Mouse (Mus musculus): ENCODE data around the gene Hspa1l. TPM values are rescaled to one million over a fixed set of nuclear protein-coding genes. Genes with fewer than 3 reads are reported as not detected.

The Hspa1l gene
- polyA plus RNA-seq, 1 experiment from 2014 or later: 0.93 TPM

DNA sequence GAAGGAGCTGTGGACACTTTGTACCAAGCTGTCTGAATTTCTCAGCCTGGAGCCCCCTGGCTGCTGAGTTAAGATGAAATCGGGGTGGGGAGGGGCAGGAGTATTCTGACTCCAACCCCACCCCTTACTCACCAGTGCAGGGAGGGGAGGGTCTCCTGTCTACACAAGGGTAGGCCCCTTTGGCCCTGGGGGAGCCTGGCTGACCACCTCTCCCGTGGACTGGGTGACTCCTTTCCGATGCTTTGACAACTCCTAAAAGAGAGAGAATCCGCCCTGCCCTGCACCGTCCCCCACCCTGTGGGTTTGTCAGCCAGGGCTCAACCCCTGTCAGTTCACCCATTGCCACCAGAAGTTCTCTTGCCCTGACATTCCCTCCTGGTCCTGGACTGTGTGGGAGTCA lies 53.7 kb downstream of the Hspa1l start:
- WGBS: 93% methylated on average over 5 of the region's 5 CpGs
- Histone ChIP-seq H3K36me3 (ENCODE audit: control insufficient read depth, insufficient read depth, low read length) (no peaks in the 10 kb centered on the region), H3K4me1 (replicated peaks; ENCODE audit: control insufficient read depth, insufficient read depth, low read length) (peaks cover 14% of the 10 kb centered on the region), H3K9ac (ENCODE audit: low read depth, low read length) (0 out of 2 replicates have a peak overlapping the region, but pooled peaks have one; percentile 15), H3K9me3 (ENCODE audit: control insufficient read depth, low read length) (no peaks in the 10 kb centered on the region), H3K27me3 (ENCODE audit: control insufficient read depth, insufficient read depth, low read length) (no peaks in the 10 kb centered on the region), H3K27ac (ENCODE audit: low read depth, low read length) (no peak overlapping the region), H3K4me2 (replicated peaks; ENCODE audit: low read depth, low read length) (no peak overlapping the region), H3K4me3 (ENCODE audit: low read depth, low read length) (no peak overlapping the region)
- ATAC-seq (ENCODE audit: low FRiP score): no peak
- DNase-seq (ENCODE audit: low spot score): no peak

- peak within 1 kb of the TSS; percentile 45; the same call in 1 of the 2 replicates for H3K9ac ChIP-seq (ENCODE audit: low read depth, low read length)
- no peaks in the 10 kb centered on the region for H3K36me3 ChIP-seq (ENCODE audit: control insufficient read depth, insufficient read depth, low read length)
- 31% methylated on average over 13 of the region's 13 CpGs for WGBS
- no peak within 1 kb of the TSS for H3K4me2 ChIP-seq (replicated peaks; ENCODE audit: low read depth, low read length)
- H3K4me1 ChIP-seq (replicated peaks; ENCODE audit: control insufficient read depth, insufficient read depth, low read length): peaks cover 11% of the 10 kb centered on the region
- H3K27me3 ChIP-seq (ENCODE audit: control insufficient read depth, insufficient read depth, low read length): no peaks in the 10 kb centered on the region
- ATAC-seq (ENCODE audit: low FRiP score): peak; percentile 75
- H3K9me3 ChIP-seq (ENCODE audit: control insufficient read depth, low read length): no peaks in the 10 kb centered on the region
- peak within 1 kb of the TSS; percentile 61; the same call in 1 of the 2 replicates for H3K27ac ChIP-seq (ENCODE audit: low read depth, low read length)
- DNase-seq (ENCODE audit: low spot score): peak; percentile 57
- H3K4me3 ChIP-seq (ENCODE audit: low read depth, low read length): no peak within 1 kb of the TSS
Measured at GRCm38 (mm10) chr17:35027277-35028068, 55.0 kb downstream of the Hspa1l start, which contains the start of gene Sapcd1. Gene Sapcd1 (minus strand): TSS chr17:35028016.

- Histone ChIP-seq H3K4me3 (ENCODE audit: low read depth, low read length) (no peak overlapping the region), H3K9ac (ENCODE audit: low read depth, low read length) (no peak overlapping the region), H3K4me1 (replicated peaks; ENCODE audit: control insufficient read depth, insufficient read depth, low read length) (peaks cover 11% of the 10 kb centered on the region), H3K36me3 (ENCODE audit: control insufficient read depth, insufficient read depth, low read length) (no peaks in the 10 kb centered on the region), H3K27me3 (ENCODE audit: control insufficient read depth, insufficient read depth, low read length) (no peaks in the 10 kb centered on the region), H3K27ac (ENCODE audit: low read depth, low read length) (no peak overlapping the region), H3K9me3 (ENCODE audit: control insufficient read depth, low read length) (no peaks in the 10 kb centered on the region), H3K4me2 (replicated peaks; ENCODE audit: low read depth, low read length) (no peak overlapping the region)
- no peak for DNase-seq (ENCODE audit: low spot score)
- no peak for ATAC-seq (ENCODE audit: low FRiP score)
- WGBS: 74% methylated on average over 2 of the region's 2 CpGs
Measured at GRCm38 (mm10) chr17:35028315-35028714, 55.8 kb downstream of the Hspa1l start.

Other genes starting within 250 kb of the Hspa1l start
- not detected in 2 replicates for gene C4b, start 228.8 kb upstream of the Hspa1l start, polyA plus RNA-seq (2014; fragmentation: Nextera tagmentation; extraction: Ambion mirVana)
- not detected in 2 replicates for gene Cyp21a1, start 168.1 kb upstream of the Hspa1l start, polyA plus RNA-seq (2014; fragmentation: Nextera tagmentation; extraction: Ambion mirVana)
- 21.7 and 22.7 TPM in 2 replicates for gene Stk19, start 135.8 kb upstream of the Hspa1l start, polyA plus RNA-seq (2014; fragmentation: Nextera tagmentation; extraction: Ambion mirVana)
- gene Dxo, start 135.7 kb upstream of the Hspa1l start, polyA plus RNA-seq (2014; fragmentation: Nextera tagmentation; extraction: Ambion mirVana): 58.6 and 64.9 TPM in 2 replicates
- gene Skiv2l, start 122.5 kb upstream of the Hspa1l start, polyA plus RNA-seq (2014; fragmentation: Nextera tagmentation; extraction: Ambion mirVana): 26.9 and 29.9 TPM in 2 replicates
- gene Nelfe, start 122.3 kb upstream of the Hspa1l start, polyA plus RNA-seq (2014; fragmentation: Nextera tagmentation; extraction: Ambion mirVana): 117 and 138 TPM in 2 replicates
- 1.0 and 2.1 TPM in 2 replicates for gene Cfb, start 110.2 kb upstream of the Hspa1l start, polyA plus RNA-seq (2014; fragmentation: Nextera tagmentation; extraction: Ambion mirVana)
- 2.9 and 3.2 TPM in 2 replicates for gene Zbtb12, start 93.2 kb upstream of the Hspa1l start, polyA plus RNA-seq (2014; fragmentation: Nextera tagmentation; extraction: Ambion mirVana)
- not detected in 2 replicates for gene Gm20547, start 90.7 kb upstream of the Hspa1l start, polyA plus RNA-seq (2014; fragmentation: Nextera tagmentation; extraction: Ambion mirVana)
- 0.64 and 1.2 TPM in 2 replicates for gene C2, start 74.4 kb upstream of the Hspa1l start, polyA plus RNA-seq (2014; fragmentation: Nextera tagmentation; extraction: Ambion mirVana)
- gene Ehmt2, start 74.2 kb upstream of the Hspa1l start, polyA plus RNA-seq (2014; fragmentation: Nextera tagmentation; extraction: Ambion mirVana): 57.4 and 70.1 TPM in 2 replicates
- gene Slc44a4, start 58.2 kb upstream of the Hspa1l start, polyA plus RNA-seq (2014; fragmentation: Nextera tagmentation; extraction: Ambion mirVana): 0.12 and 0.29 TPM in 2 replicates
- gene Neu1, start 41.5 kb upstream of the Hspa1l start, polyA plus RNA-seq (2014; fragmentation: Nextera tagmentation; extraction: Ambion mirVana): 12.9 and 14.5 TPM in 2 replicates
- gene Hspa1b, start 13.5 kb upstream of the Hspa1l start, polyA plus RNA-seq (2014; fragmentation: Nextera tagmentation; extraction: Ambion mirVana): 0.15 TPM in 1 of 2 replicates, not detected in the other
- gene Gm20481, start 2.8 kb upstream of the Hspa1l start, polyA plus RNA-seq (2014; fragmentation: Nextera tagmentation; extraction: Ambion mirVana): 0.49 TPM in 1 of 2 replicates, not detected in the other
- 0.93 and 1.4 TPM in 2 replicates for gene Hspa1a, start 547 bp upstream of the Hspa1l start, polyA plus RNA-seq (2014; fragmentation: Nextera tagmentation; extraction: Ambion mirVana)
- gene Lsm2, start 9.2 kb downstream of the Hspa1l start, polyA plus RNA-seq (2014; fragmentation: Nextera tagmentation; extraction: Ambion mirVana): 188 and 207 TPM in 2 replicates
- gene Vars, start 28.3 kb downstream of the Hspa1l start, polyA plus RNA-seq (2014; fragmentation: Nextera tagmentation; extraction: Ambion mirVana): 69.1 and 71.7 TPM in 2 replicates
- gene Vwa7, start 43.9 kb downstream of the Hspa1l start, polyA plus RNA-seq (2014; fragmentation: Nextera tagmentation; extraction: Ambion mirVana): 0.10 and 0.36 TPM in 2 replicates
- 3.0 and 4.0 TPM in 2 replicates for gene Sapcd1, start 55.3 kb downstream of the Hspa1l start, polyA plus RNA-seq (2014; fragmentation: Nextera tagmentation; extraction: Ambion mirVana)
- 3.1 and 4.2 TPM in 2 replicates for gene Msh5, start 74.0 kb downstream of the Hspa1l start, polyA plus RNA-seq (2014; fragmentation: Nextera tagmentation; extraction: Ambion mirVana)
- gene Clic1, start 77.3 kb downstream of the Hspa1l start, polyA plus RNA-seq (2014; fragmentation: Nextera tagmentation; extraction: Ambion mirVana): 45.6 and 85.1 TPM in 2 replicates
- gene Ddah2, start 86.3 kb downstream of the Hspa1l start, polyA plus RNA-seq (2014; fragmentation: Nextera tagmentation; extraction: Ambion mirVana): 614 and 636 TPM in 2 replicates
- gene Ly6g6c, start 92.7 kb downstream of the Hspa1l start, polyA plus RNA-seq (2014; fragmentation: Nextera tagmentation; extraction: Ambion mirVana): 0.19 TPM in 1 of 2 replicates, not detected in the other
- gene Mpig6b, start 93.5 kb downstream of the Hspa1l start, polyA plus RNA-seq (2014; fragmentation: Nextera tagmentation; extraction: Ambion mirVana): 0.66 and 1.1 TPM in 2 replicates
- 0.42 and 0.50 TPM in 2 replicates for gene Ly6g6e, start 104.2 kb downstream of the Hspa1l start, polyA plus RNA-seq (2014; fragmentation: Nextera tagmentation; extraction: Ambion mirVana)
- 1.0 and 2.7 TPM in 2 replicates for gene Ly6g6d, start 105.4 kb downstream of the Hspa1l start, polyA plus RNA-seq (2014; fragmentation: Nextera tagmentation; extraction: Ambion mirVana)
- gene Ly6g6f, start 112.9 kb downstream of the Hspa1l start, polyA plus RNA-seq (2014; fragmentation: Nextera tagmentation; extraction: Ambion mirVana): 0.29 and 0.52 TPM in 2 replicates
- gene Abhd16a, start 116.6 kb downstream of the Hspa1l start, polyA plus RNA-seq (2014; fragmentation: Nextera tagmentation; extraction: Ambion mirVana): 40.2 and 45.1 TPM in 2 replicates
- not detected in 2 replicates for gene Ly6g5c, start 135.6 kb downstream of the Hspa1l start, polyA plus RNA-seq (2014; fragmentation: Nextera tagmentation; extraction: Ambion mirVana)
- 0.89 and 0.96 TPM in 2 replicates for gene Ly6g5b, start 142.7 kb downstream of the Hspa1l start, polyA plus RNA-seq (2014; fragmentation: Nextera tagmentation; extraction: Ambion mirVana)
- 22.5 and 29.7 TPM in 2 replicates for gene Gpank1, start 148.8 kb downstream of the Hspa1l start, polyA plus RNA-seq (2014; fragmentation: Nextera tagmentation; extraction: Ambion mirVana)
- 299 and 310 TPM in 2 replicates for gene Csnk2b, start 149.3 kb downstream of the Hspa1l start, polyA plus RNA-seq (2014; fragmentation: Nextera tagmentation; extraction: Ambion mirVana)
- 8.4 and 9.2 TPM in 2 replicates for gene D17H6S53E, start 153.7 kb downstream of the Hspa1l start, polyA plus RNA-seq (2014; fragmentation: Nextera tagmentation; extraction: Ambion mirVana)
- 0.34 and 0.49 TPM in 2 replicates for gene Apom, start 159.3 kb downstream of the Hspa1l start, polyA plus RNA-seq (2014; fragmentation: Nextera tagmentation; extraction: Ambion mirVana)
- 105 and 117 TPM in 2 replicates for gene Bag6, start 162.5 kb downstream of the Hspa1l start, polyA plus RNA-seq (2014; fragmentation: Nextera tagmentation; extraction: Ambion mirVana)
- gene Prrc2a, start 192.2 kb downstream of the Hspa1l start, polyA plus RNA-seq (2014; fragmentation: Nextera tagmentation; extraction: Ambion mirVana): 167 and 205 TPM in 2 replicates
- 6.1 and 8.4 TPM in 2 replicates for gene Aif1, start 203.4 kb downstream of the Hspa1l start, polyA plus RNA-seq (2014; fragmentation: Nextera tagmentation; extraction: Ambion mirVana)
- 5.6 and 9.8 TPM in 2 replicates for gene Lst1, start 215.7 kb downstream of the Hspa1l start, polyA plus RNA-seq (2014; fragmentation: Nextera tagmentation; extraction: Ambion mirVana)
- 0.22 and 0.32 TPM in 2 replicates for gene Ltb, start 221.7 kb downstream of the Hspa1l start, polyA plus RNA-seq (2014; fragmentation: Nextera tagmentation; extraction: Ambion mirVana)
- gene Tnf, start 229.3 kb downstream of the Hspa1l start, polyA plus RNA-seq (2014; fragmentation: Nextera tagmentation; extraction: Ambion mirVana): not detected in 2 replicates
- gene Lta, start 232.6 kb downstream of the Hspa1l start, polyA plus RNA-seq (2014; fragmentation: Nextera tagmentation; extraction: Ambion mirVana): not detected in 2 replicates
- gene Gm16181, start 248.1 kb downstream of the Hspa1l start, polyA plus RNA-seq (2014; fragmentation: Nextera tagmentation; extraction: Ambion mirVana): 0.36 and 0.43 TPM in 2 replicates